Mouse (Mus musculus): ENCODE data around the gene Cd3d. TPM values are rescaled to one million over a fixed set of nuclear protein-coding genes. Genes with fewer than 3 reads are reported as not detected.

The Cd3d gene
- total RNA-seq, 1 experiment = not detected

- in situ Hi-C loops (cut with MboI; ENCODE audit: low sequenced_read_pairs in 2 of 2, unreplicated experiment in 2 of 2) = no loop called here
- Histone ChIP-seq H3K27ac (ENCODE audit: insufficient read depth, low read depth, low read length, poor library complexity, severe bottlenecking) (no peak overlapping the region), H3K36me3 (ENCODE audit: control insufficient read depth, insufficient read depth, low read length, poor library complexity, severe bottlenecking) (no peaks in the 10 kb centered on the region), H3K4me3 (ENCODE audit: insufficient read depth in 1 of 2, low read depth in 1 of 2, low read length in 2 of 2, poor library complexity in 1 of 2, severe bottlenecking in 1 of 2) (no peak overlapping the region), H3K9me3 (ENCODE audit: control insufficient read depth, insufficient read depth, low read depth, low read length) (no peaks in the 10 kb centered on the region), H3K4me1 (ENCODE audit: control insufficient read depth in 2 of 2, insufficient read depth in 2 of 2, low read length in 2 of 2, poor library complexity in 1 of 2) (no peaks in the 10 kb centered on the region; a peak in 1 of 4 replicates), H3K9ac (ENCODE audit: insufficient read depth, low read depth, low read length, poor library complexity, severe bottlenecking) (no peak overlapping the region)
- TF ChIP-seq CHD2 (IDR thresholded peaks at IDR 0.05; ENCODE audit: low read depth, low read length) = no peak
- no peak for TF ChIP-seq MAFK (IDR thresholded peaks at IDR 0.05; ENCODE audit: insufficient read depth, low read depth, low read length)
- no peak for TF ChIP-seq ZC3H11A (IDR thresholded peaks at IDR 0.05; ENCODE audit: borderline replicate concordance, low read depth, low read length)
- TF ChIP-seq ZNF384 (IDR thresholded peaks at IDR 0.05; ENCODE audit: low read depth, low read length) = no peak
- no peak for TF ChIP-seq HCFC1 (IDR thresholded peaks at IDR 0.05; ENCODE audit: borderline replicate concordance, insufficient read depth, low read length)
- no peak for DNase-seq (ENCODE audit: low read depth, low spot score)
Observed at GRCm38 (mm10) chr9:45010461-45010860, 28.9 kb downstream of the Cd3d start.

- no peak for TF ChIP-seq HCFC1 (IDR thresholded peaks at IDR 0.05; ENCODE audit: borderline replicate concordance, insufficient read depth, low read length)
- TF ChIP-seq CHD2 (IDR thresholded peaks at IDR 0.05; ENCODE audit: low read depth, low read length) = no peak
- no peak for TF ChIP-seq ZNF384 (IDR thresholded peaks at IDR 0.05; ENCODE audit: low read depth, low read length)
- no peak for TF ChIP-seq ZC3H11A (IDR thresholded peaks at IDR 0.05; ENCODE audit: borderline replicate concordance, low read depth, low read length)
- no peak for TF ChIP-seq MAFK (IDR thresholded peaks at IDR 0.05; ENCODE audit: insufficient read depth, low read depth, low read length)
- Histone ChIP-seq H3K4me3 (ENCODE audit: insufficient read depth in 1 of 2, low read depth in 1 of 2, low read length in 2 of 2, poor library complexity in 1 of 2, severe bottlenecking in 1 of 2) (no peak overlapping the region), H3K9me3 (ENCODE audit: control insufficient read depth, insufficient read depth, low read depth, low read length) (no peaks in the 10 kb centered on the region), H3K27ac (ENCODE audit: insufficient read depth, low read depth, low read length, poor library complexity, severe bottlenecking) (no peak overlapping the region), H3K4me1 (ENCODE audit: control insufficient read depth in 2 of 2, insufficient read depth in 2 of 2, low read length in 2 of 2, poor library complexity in 1 of 2) (no peaks in the 10 kb centered on the region; a peak in 1 of 4 replicates), H3K9ac (ENCODE audit: insufficient read depth, low read depth, low read length, poor library complexity, severe bottlenecking) (no peak overlapping the region), H3K36me3 (ENCODE audit: control insufficient read depth, insufficient read depth, low read length, poor library complexity, severe bottlenecking) (no peaks in the 10 kb centered on the region)
- in situ Hi-C loops (cut with MboI; ENCODE audit: low sequenced_read_pairs in 2 of 2, unreplicated experiment in 2 of 2) = no loop called here
- no peak for DNase-seq (ENCODE audit: low read depth, low spot score)
Observed at GRCm38 (mm10) chr9:45011291-45011690, 29.7 kb downstream of the Cd3d start.

GRCm38 (mm10) chr9:45014879-45015278 lies 33.3 kb downstream of the Cd3d start:
- Histone ChIP-seq H3K4me3 (ENCODE audit: insufficient read depth in 1 of 2, low read depth in 1 of 2, low read length in 2 of 2, poor library complexity in 1 of 2, severe bottlenecking in 1 of 2) (no peak overlapping the region), H3K36me3 (ENCODE audit: control insufficient read depth, insufficient read depth, low read length, poor library complexity, severe bottlenecking) (no peaks in the 10 kb centered on the region), H3K27ac (ENCODE audit: insufficient read depth, low read depth, low read length, poor library complexity, severe bottlenecking) (no peak overlapping the region), H3K9me3 (ENCODE audit: control insufficient read depth, insufficient read depth, low read depth, low read length) (no peaks in the 10 kb centered on the region), H3K9ac (ENCODE audit: insufficient read depth, low read depth, low read length, poor library complexity, severe bottlenecking) (no peak overlapping the region), H3K4me1 (ENCODE audit: control insufficient read depth in 2 of 2, insufficient read depth in 2 of 2, low read length in 2 of 2, poor library complexity in 1 of 2) (no peaks in the 10 kb centered on the region)
- DNase-seq (ENCODE audit: low read depth, low spot score) = no peak
- in situ Hi-C loops (cut with MboI; ENCODE audit: low sequenced_read_pairs in 2 of 2, unreplicated experiment in 2 of 2) = no loop called here
- no peak for TF ChIP-seq CHD2 (IDR thresholded peaks at IDR 0.05; ENCODE audit: low read depth, low read length)
- TF ChIP-seq ZNF384 (IDR thresholded peaks at IDR 0.05; ENCODE audit: low read depth, low read length) = no peak
- TF ChIP-seq HCFC1 (IDR thresholded peaks at IDR 0.05; ENCODE audit: borderline replicate concordance, insufficient read depth, low read length) = no peak
- TF ChIP-seq ZC3H11A (IDR thresholded peaks at IDR 0.05; ENCODE audit: borderline replicate concordance, low read depth, low read length) = no peak
- TF ChIP-seq MAFK (IDR thresholded peaks at IDR 0.05; ENCODE audit: insufficient read depth, low read depth, low read length) = no peak

- H3K9me3 ChIP-seq (ENCODE audit: control insufficient read depth, insufficient read depth, low read depth, low read length) = no peaks in the 10 kb centered on the region
Observed at GRCm38 (mm10) chr9:45015841-45016240, 34.3 kb downstream of the Cd3d start.

GRCm38 (mm10) chr9:45018031-45018430 lies 36.4 kb downstream of the Cd3d start:
- Histone ChIP-seq H3K4me3 (ENCODE audit: insufficient read depth in 1 of 2, low read depth in 1 of 2, low read length in 2 of 2, poor library complexity in 1 of 2, severe bottlenecking in 1 of 2) (no peak overlapping the region), H3K36me3 (ENCODE audit: control insufficient read depth, insufficient read depth, low read length, poor library complexity, severe bottlenecking) (no peaks in the 10 kb centered on the region), H3K9me3 (ENCODE audit: control insufficient read depth, insufficient read depth, low read depth, low read length) (no peaks in the 10 kb centered on the region), H3K27ac (ENCODE audit: insufficient read depth, low read depth, low read length, poor library complexity, severe bottlenecking) (no peak overlapping the region), H3K4me1 (ENCODE audit: control insufficient read depth in 2 of 2, insufficient read depth in 2 of 2, low read length in 2 of 2, poor library complexity in 1 of 2) (no peaks in the 10 kb centered on the region), H3K9ac (ENCODE audit: insufficient read depth, low read depth, low read length, poor library complexity, severe bottlenecking) (no peak overlapping the region)
- TF ChIP-seq ZNF384 (IDR thresholded peaks at IDR 0.05; ENCODE audit: low read depth, low read length) = no peak
- TF ChIP-seq HCFC1 (IDR thresholded peaks at IDR 0.05; ENCODE audit: borderline replicate concordance, insufficient read depth, low read length) = no peak
- no peak for TF ChIP-seq CHD2 (IDR thresholded peaks at IDR 0.05; ENCODE audit: low read depth, low read length)
- TF ChIP-seq ZC3H11A (IDR thresholded peaks at IDR 0.05; ENCODE audit: borderline replicate concordance, low read depth, low read length) = no peak
- TF ChIP-seq MAFK (IDR thresholded peaks at IDR 0.05; ENCODE audit: insufficient read depth, low read depth, low read length) = no peak
- DNase-seq (ENCODE audit: low read depth, low spot score) = no peak
- in situ Hi-C loops (cut with MboI; ENCODE audit: low sequenced_read_pairs in 2 of 2, unreplicated experiment in 2 of 2) = no loop called here

More at GRCm38 (mm10) chr9:45015841-45016240, 34.3 kb downstream of the Cd3d start:
- H3K4me3 ChIP-seq (ENCODE audit: insufficient read depth in 1 of 2, low read depth in 1 of 2, low read length in 2 of 2, poor library complexity in 1 of 2, severe bottlenecking in 1 of 2) = no peak overlapping the region
- H3K36me3 ChIP-seq (ENCODE audit: control insufficient read depth, insufficient read depth, low read length, poor library complexity, severe bottlenecking) = no peaks in the 10 kb centered on the region
- in situ Hi-C loops (cut with MboI; ENCODE audit: low sequenced_read_pairs in 2 of 2, unreplicated experiment in 2 of 2) = no loop called here
- H3K9ac ChIP-seq (ENCODE audit: insufficient read depth, low read depth, low read length, poor library complexity, severe bottlenecking) = no peak overlapping the region
- H3K27ac ChIP-seq (ENCODE audit: insufficient read depth, low read depth, low read length, poor library complexity, severe bottlenecking) = no peak overlapping the region
- TF ChIP-seq CHD2 (IDR thresholded peaks at IDR 0.05; ENCODE audit: low read depth, low read length) = no peak
- no peak for TF ChIP-seq ZNF384 (IDR thresholded peaks at IDR 0.05; ENCODE audit: low read depth, low read length)
- no peak for DNase-seq (ENCODE audit: low read depth, low spot score)
- no peaks in the 10 kb centered on the region for H3K4me1 ChIP-seq (ENCODE audit: control insufficient read depth in 2 of 2, insufficient read depth in 2 of 2, low read length in 2 of 2, poor library complexity in 1 of 2)

All from ES-E14 (cell line).